Mouse (Mus musculus): ENCODE measurements around the gene Sox5. TPM values are rescaled to one million over a fixed set of nuclear protein-coding genes. Genes with fewer than 3 reads are reported as not detected.
"Not testable (repeated sequence)": the region's sequence is repeated elsewhere in the genome, so short reads cannot be mapped to it uniquely, and the experiment has no call there.

Gene Sox5
- total and polyA plus RNA-seq, 2 experiments from 2014 or later = 26.2 to 32.9 TPM

- 53% methylated on average over 13 of the region's 13 CpGs for WGBS
- Histone ChIP-seq H3K9ac (replicated peaks; ENCODE audit: low read length) (no peak overlapping the region), H3K9me3 (ENCODE audit: low read length) (no peaks in the 10 kb centered on the region), H3K4me3 (ENCODE audit: low read length) (no peak overlapping the region), H3K36me3 (ENCODE audit: insufficient read depth, low read length) (no peaks in the 10 kb centered on the region), H3K4me1 (ENCODE audit: insufficient read depth, low read length) (no peaks in the 10 kb centered on the region), H3K27me3 (ENCODE audit: insufficient read depth, low read length) (no peaks in the 10 kb centered on the region), H3K27ac (no peak overlapping the region), H3K4me2 (ENCODE audit: low read depth, low read length) (no peak overlapping the region)
- ATAC-seq (no peak), DNase-seq (ENCODE audit: low spot score) (no peak)
- no peak for TF ChIP-seq CTCF (IDR thresholded peaks at IDR 0.05; ENCODE audit: low read depth)
Observed at GRCm38 (mm10) chr6:144278505-144279053, 503.2 kb downstream of the Sox5 start.

GRCm38 (mm10) chr6:144273425-144273824 is 508.4 kb downstream of the Sox5 start:
- not testable (repeated sequence) for H3K9me3 ChIP-seq (ENCODE audit: low read length); H3K4me3 ChIP-seq (ENCODE audit: low read length); H3K36me3 ChIP-seq (ENCODE audit: insufficient read depth, low read length); H3K4me2 ChIP-seq (ENCODE audit: low read depth, low read length); H3K27ac ChIP-seq; H3K27me3 ChIP-seq (ENCODE audit: insufficient read depth, low read length); H3K9ac ChIP-seq (replicated peaks; ENCODE audit: low read length); ATAC-seq; DNase-seq (ENCODE audit: low spot score); H3K4me1 ChIP-seq (ENCODE audit: insufficient read depth, low read length)
- 39% methylated on average over 4 of the region's 4 CpGs for WGBS

- WGBS = 88% methylated on average over 2 of the region's 2 CpGs
- H3K4me2 ChIP-seq (ENCODE audit: low read depth, low read length) = no peak overlapping the region
Observed at GRCm38 (mm10) chr6:144271326-144271725, 510.5 kb downstream of the Sox5 start.

GRCm38 (mm10) chr6:144270306-144270705 is 511.5 kb downstream of the Sox5 start:
- H3K4me1 ChIP-seq (ENCODE audit: insufficient read depth, low read length) = no peaks in the 10 kb centered on the region
- no peaks in the 10 kb centered on the region for H3K36me3 ChIP-seq (ENCODE audit: insufficient read depth, low read length)
- no peak for ATAC-seq
- DNase-seq (ENCODE audit: low spot score) = no peak
- WGBS = 89% methylated on average over 3 of the region's 3 CpGs
- no peak overlapping the region for H3K4me3 ChIP-seq (ENCODE audit: low read length)
- no peak overlapping the region for H3K27ac ChIP-seq
- H3K9ac ChIP-seq (replicated peaks; ENCODE audit: low read length) = no peak overlapping the region
- no peak for TF ChIP-seq CTCF (IDR thresholded peaks at IDR 0.05; ENCODE audit: low read depth)
- no peaks in the 10 kb centered on the region for H3K27me3 ChIP-seq (ENCODE audit: insufficient read depth, low read length)
- H3K4me2 ChIP-seq (ENCODE audit: low read depth, low read length) = no peak overlapping the region
- H3K9me3 ChIP-seq (ENCODE audit: low read length) = no peaks in the 10 kb centered on the region

More at GRCm38 (mm10) chr6:144271326-144271725, 510.5 kb downstream of the Sox5 start:
- Histone ChIP-seq H3K27me3 (ENCODE audit: insufficient read depth, low read length) (no peaks in the 10 kb centered on the region), H3K4me3 (ENCODE audit: low read length) (no peak overlapping the region), H3K4me1 (ENCODE audit: insufficient read depth, low read length) (no peaks in the 10 kb centered on the region), H3K27ac (no peak overlapping the region), H3K36me3 (ENCODE audit: insufficient read depth, low read length) (no peaks in the 10 kb centered on the region), H3K9me3 (ENCODE audit: low read length) (no peaks in the 10 kb centered on the region), H3K9ac (replicated peaks; ENCODE audit: low read length) (no peak overlapping the region)
- no peak for DNase-seq (ENCODE audit: low spot score)
- peak; percentile 49 for TF ChIP-seq CTCF (IDR thresholded peaks at IDR 0.05; ENCODE audit: low read depth)
- no peak for ATAC-seq

- 68% methylated on average over 4 of the region's 4 CpGs for WGBS
- H3K4me2 ChIP-seq (ENCODE audit: low read depth, low read length) = no peak overlapping the region
Observed at GRCm38 (mm10) chr6:144269666-144270065, 512.1 kb downstream of the Sox5 start.

GRCm38 (mm10) chr6:144265752-144266151 is 516.0 kb downstream of the Sox5 start:
- Histone ChIP-seq H3K9ac (replicated peaks; ENCODE audit: low read length) (no peak overlapping the region), H3K4me1 (ENCODE audit: insufficient read depth, low read length) (no peaks in the 10 kb centered on the region), H3K36me3 (ENCODE audit: insufficient read depth, low read length) (no peaks in the 10 kb centered on the region), H3K4me3 (ENCODE audit: low read length) (no peak overlapping the region), H3K27me3 (ENCODE audit: insufficient read depth, low read length) (no peaks in the 10 kb centered on the region), H3K4me2 (ENCODE audit: low read depth, low read length) (no peak overlapping the region), H3K9me3 (ENCODE audit: low read length) (no peaks in the 10 kb centered on the region), H3K27ac (no peak overlapping the region)
- no peak for TF ChIP-seq CTCF (IDR thresholded peaks at IDR 0.05; ENCODE audit: low read depth)
- ATAC-seq (no peak), DNase-seq (ENCODE audit: low spot score) (no peak)
- 90% methylated on average over 5 of the region's 5 CpGs for WGBS

More at GRCm38 (mm10) chr6:144269666-144270065, 512.1 kb downstream of the Sox5 start:
- Histone ChIP-seq H3K27me3 (ENCODE audit: insufficient read depth, low read length) (no peaks in the 10 kb centered on the region), H3K9me3 (ENCODE audit: low read length) (no peaks in the 10 kb centered on the region), H3K36me3 (ENCODE audit: insufficient read depth, low read length) (no peaks in the 10 kb centered on the region), H3K4me3 (ENCODE audit: low read length) (no peak overlapping the region), H3K9ac (replicated peaks; ENCODE audit: low read length) (no peak overlapping the region), H3K27ac (no peak overlapping the region), H3K4me1 (ENCODE audit: insufficient read depth, low read length) (no peaks in the 10 kb centered on the region)
- no peak for TF ChIP-seq CTCF (IDR thresholded peaks at IDR 0.05; ENCODE audit: low read depth)
- DNase-seq (ENCODE audit: low spot score) (no peak), ATAC-seq (no peak)

GRCm38 (mm10) chr6:144265004-144265403 is 516.8 kb downstream of the Sox5 start:
- Histone ChIP-seq H3K4me1 (ENCODE audit: insufficient read depth, low read length) (no peaks in the 10 kb centered on the region), H3K36me3 (ENCODE audit: insufficient read depth, low read length) (no peaks in the 10 kb centered on the region), H3K4me3 (ENCODE audit: low read length) (no peak overlapping the region), H3K9me3 (ENCODE audit: low read length) (no peaks in the 10 kb centered on the region), H3K27ac (no peak overlapping the region), H3K27me3 (ENCODE audit: insufficient read depth, low read length) (no peaks in the 10 kb centered on the region), H3K9ac (replicated peaks; ENCODE audit: low read length) (no peak overlapping the region), H3K4me2 (ENCODE audit: low read depth, low read length) (no peak overlapping the region)
- 77% methylated on average over 7 of the region's 7 CpGs for WGBS
- TF ChIP-seq CTCF (IDR thresholded peaks at IDR 0.05; ENCODE audit: low read depth) = no peak
- no peak for DNase-seq (ENCODE audit: low spot score)
- ATAC-seq = no peak
